Mouse (Mus musculus): ENCODE data around the gene Smchd1. TPM values are rescaled to one million over a fixed set of nuclear protein-coding genes. Genes with fewer than 3 reads are reported as not detected.

Gene Smchd1
- total RNA-seq, 2 experiments from 2014 or later, result 29.2 to 33.0 TPM

GRCm38 (mm10) chr17:71311340-71312171, 163.6 kb downstream of the Smchd1 start, which contains the start of gene Emilin2:
Gene Emilin2, minus strand, starts transcription at chr17:71311978.
- DNase-seq (ENCODE audit: low spot score in 2 of 2), result peak in 1 of 2 experiments; percentile 16

GRCm38 (mm10) chr17:71310486-71311339, 164.4 kb downstream of the Smchd1 start:
- DNase-seq (ENCODE audit: low spot score in 2 of 2), result peak in 1 of 2 experiments; percentile 11

- peak in 1 of 2 experiments; percentile 6 for DNase-seq (ENCODE audit: low spot score in 2 of 2)
Measured at GRCm38 (mm10) chr17:71309711-71310485, 165.2 kb downstream of the Smchd1 start.

- peak in 1 of 2 experiments; percentile 8 for DNase-seq (ENCODE audit: low spot score in 2 of 2)
Measured at GRCm38 (mm10) chr17:71309141-71309540, 166.0 kb downstream of the Smchd1 start.

- DNase-seq (ENCODE audit: low spot score in 2 of 2), result no peak
Measured at GRCm38 (mm10) chr17:71308296-71308695, 166.8 kb downstream of the Smchd1 start.

- no peak for DNase-seq (ENCODE audit: low spot score in 2 of 2)
Measured at GRCm38 (mm10) chr17:71307251-71307790, 167.8 kb downstream of the Smchd1 start.

- DNase-seq (ENCODE audit: low spot score in 2 of 2), result no peak
Measured at GRCm38 (mm10) chr17:71306716-71307115, 168.4 kb downstream of the Smchd1 start.

- no peak for DNase-seq (ENCODE audit: low spot score in 2 of 2)
Measured at GRCm38 (mm10) chr17:71306091-71306490, 169.1 kb downstream of the Smchd1 start.

- DNase-seq (ENCODE audit: low spot score in 2 of 2), result no peak
Measured at GRCm38 (mm10) chr17:71303444-71303843, 171.7 kb downstream of the Smchd1 start.

- no peak for DNase-seq (ENCODE audit: low spot score in 2 of 2)
Measured at GRCm38 (mm10) chr17:71301413-71301812, 173.7 kb downstream of the Smchd1 start.

- no peak for DNase-seq (ENCODE audit: low spot score in 2 of 2)
Measured at GRCm38 (mm10) chr17:71300338-71300737, 174.8 kb downstream of the Smchd1 start.

GRCm38 (mm10) chr17:71299879-71300278, 175.3 kb downstream of the Smchd1 start:
- no peak for DNase-seq (ENCODE audit: low spot score in 2 of 2)

GRCm38 (mm10) chr17:71294570-71294969, 180.6 kb downstream of the Smchd1 start:
- DNase-seq (ENCODE audit: low spot score in 2 of 2), result no peak

Other genes starting within 250 kb of the Smchd1 start
- 1 to 10 TPM; 2.7 to 2.8 TPM for gene Emilin2, start 163.4 kb downstream of the Smchd1 start, total RNA-seq (2021)
- gene Gm4707, start 15.4 kb downstream of the Smchd1 start, total RNA-seq (2021), result 1 to 10 TPM in 1 of 2 experiments, under 1 TPM in 1; 0.61 to 2.5 TPM
- under 1 TPM in 1 of 2 experiments, not detected in 1; 0.21 TPM for gene Ndc80, start 51.5 kb upstream of the Smchd1 start, total RNA-seq (2021)
- gene Spdya, start 76.7 kb upstream of the Smchd1 start, total RNA-seq (2021), result 1 to 10 TPM; 2.2 to 2.6 TPM
- gene Wdr43, start 140.6 kb upstream of the Smchd1 start, total RNA-seq (2021), result 10 to 100 TPM; 23.2 to 24.5 TPM
- 1 to 10 TPM; 2.7 to 3.2 TPM for gene Togaram2, start 197.9 kb upstream of the Smchd1 start, total RNA-seq (2021)

Measured in left cerebral cortex, adult 18-20 months (tissue).